Mouse (Mus musculus) layer of hippocampus, adult 2 months (tissue): ENCODE measurements around the gene Dot1l. TPM values are rescaled to one million over a fixed set of nuclear protein-coding genes. Genes with fewer than 3 reads are reported as not detected.
A peak's percentile ranks its signal among the peaks of the same experiment; 100 is the strongest.
"Not testable (repeated sequence)": the region's sequence is repeated elsewhere in the genome, so short reads cannot be mapped to it uniquely, and the experiment has no call there.

Experiments used
- DNase-seq, 2 experiments: peaks; one replicate each; pipeline ENCODE4 v3.0.0; 2022; ENCODE audit warnings: low spot score in 2 of 2
- H3K27ac ChIP-seq: fragments of 200-600 bp; 2 replicates; pipeline ENCODE4 v1.8.1; 2022
- H3K4me3 ChIP-seq: fragments of 200-600 bp; 2 replicates; pipeline ENCODE4 v1.8.1; 2022; ENCODE audit warnings: mild to moderate bottlenecking
- CTCF ChIP-seq: fragments of 200-600 bp; conservative IDR thresholded peaks from 2 replicates; pipeline ENCODE4 v1.8.1; 2022; ENCODE audit warnings: antibody characterized with exemption, mild to moderate bottlenecking, moderate library complexity
- total RNA-seq, 2 experiments: library from RNA; stranded (reverse); gene quantifications; 2 replicates each; pipeline ENCODE4 v1.2.3; 2021

Gene Dot1l
- total RNA-seq, 2 experiments from 2014 or later: 52.0 to 63.6 TPM

GRCm38 (mm10) chr10:80826151-80827062 is 71.4 kb downstream of the Dot1l start, which contains the start of gene Oaz1:
Oaz1 (plus strand) TSS chr10:80826656.
- Histone ChIP-seq H3K27ac (peak within 1 kb of the TSS; percentile 98), H3K4me3 (peak within 1 kb of the TSS; percentile 96)
- peak; percentile 45 for TF ChIP-seq CTCF
- peak; percentile 99 to 100 for DNase-seq

- TF ChIP-seq CTCF: no peak
- peak overlapping the region; percentile 96 for H3K4me3 ChIP-seq
- DNase-seq: no peak
- H3K27ac ChIP-seq: peak overlapping the region; percentile 98
Measured at GRCm38 (mm10) chr10:80827063-80827869, 72.3 kb downstream of the Dot1l start.

GRCm38 (mm10) chr10:80827870-80828420 is 72.9 kb downstream of the Dot1l start:
- TF ChIP-seq CTCF: no peak
- no peak overlapping the region for H3K27ac ChIP-seq
- peak overlapping the region; percentile 96 for H3K4me3 ChIP-seq
- DNase-seq: no peak

- DNase-seq, H3K27ac ChIP-seq: not testable (repeated sequence)
- peak overlapping the region; percentile 96; the same call in 1 of the 2 replicates for H3K4me3 ChIP-seq
Measured at GRCm38 (mm10) chr10:80828587-80828986, 73.6 kb downstream of the Dot1l start.

GRCm38 (mm10) chr10:80829359-80830278 is 74.6 kb downstream of the Dot1l start:
- Histone ChIP-seq H3K4me3 (no peak overlapping the region), H3K27ac (no peak overlapping the region)
- TF ChIP-seq CTCF: no peak
- DNase-seq: no peak

GRCm38 (mm10) chr10:80831136-80831535 is 76.1 kb downstream of the Dot1l start:
- Histone ChIP-seq H3K4me3 (no peak overlapping the region), H3K27ac (no peak overlapping the region)
- no peak for DNase-seq
- no peak for TF ChIP-seq CTCF

- no peak for DNase-seq
- Histone ChIP-seq H3K4me3 (no peak overlapping the region), H3K27ac (no peak overlapping the region)
- TF ChIP-seq CTCF: no peak
Measured at GRCm38 (mm10) chr10:80832818-80833217, 77.8 kb downstream of the Dot1l start.

GRCm38 (mm10) chr10:80835617-80836016 is 80.6 kb downstream of the Dot1l start:
- TF ChIP-seq CTCF: no peak
- H3K4me3 ChIP-seq: no peak overlapping the region
- no peak for DNase-seq
- no peak overlapping the region for H3K27ac ChIP-seq

GRCm38 (mm10) chr10:80836949-80837379 is 82.0 kb downstream of the Dot1l start:
- no peak for TF ChIP-seq CTCF
- peak overlapping the region; percentile 37; the same call in 1 of the 2 replicates for H3K27ac ChIP-seq
- no peak overlapping the region for H3K4me3 ChIP-seq
- DNase-seq: no peak

GRCm38 (mm10) chr10:80837827-80838226 is 82.8 kb downstream of the Dot1l start:
- H3K27ac ChIP-seq: peak overlapping the region; percentile 37; the same call in 1 of the 2 replicates
- TF ChIP-seq CTCF: no peak
- no peak overlapping the region for H3K4me3 ChIP-seq
- no peak for DNase-seq

- DNase-seq: no peak
- H3K27ac ChIP-seq: 0 out of 2 replicates have a peak overlapping the region, but pooled peaks have one; percentile 37
- TF ChIP-seq CTCF: no peak
- H3K4me3 ChIP-seq: no peak overlapping the region
Measured at GRCm38 (mm10) chr10:80838346-80838912, 83.4 kb downstream of the Dot1l start.
